Mouse (Mus musculus): ENCODE measurements around the gene Pld4. TPM values are rescaled to one million over a fixed set of nuclear protein-coding genes. Genes with fewer than 3 reads are reported as not detected.
A peak's percentile ranks its signal among the peaks of the same experiment; 100 is the strongest.

Gene Pld4
- polyA plus RNA-seq (2015; fragmentation: Nextera tagmentation; extraction: Ambion mirVana), result 12.2 and 13.0 TPM in 2 replicates

GRCm38 (mm10) chr12:112760154-112760926 is at the start of gene Pld4:
Gene Pld4 (plus strand): TSS chr12:112760655.
- no peak within 1 kb of the TSS for H3K4me2 ChIP-seq (ENCODE audit: low read depth, low read length)
- no peaks in the 10 kb centered on the region for H3K9me3 ChIP-seq (ENCODE audit: control insufficient read depth, low read length)
- no peak within 1 kb of the TSS for H3K9ac ChIP-seq (ENCODE audit: low read depth, low read length)
- WGBS, result 35% methylated on average over 4 of the region's 4 CpGs
- no peak for ATAC-seq
- no peaks in the 10 kb centered on the region for H3K27me3 ChIP-seq (replicated peaks; ENCODE audit: control insufficient read depth, insufficient read depth, low read length)
- no peak within 1 kb of the TSS for H3K27ac ChIP-seq (ENCODE audit: low read length)
- 0 out of 2 replicates have a peak within 1 kb of the TSS, but pooled peaks have one; percentile 16 for H3K4me3 ChIP-seq (ENCODE audit: low read length)
- no peaks in the 10 kb centered on the region for H3K4me1 ChIP-seq (ENCODE audit: control insufficient read depth, insufficient read depth, low read length)
- no peaks in the 10 kb centered on the region for H3K36me3 ChIP-seq (ENCODE audit: control insufficient read depth, insufficient read depth, low read length)

GRCm38 (mm10) chr12:112713984-112714383 is 46.5 kb upstream of the Pld4 start:
- Histone ChIP-seq H3K9me3 (ENCODE audit: control insufficient read depth, low read length) (0 out of 2 replicates have a peak, but pooled peaks cover 2% of the 10 kb centered on the region), H3K4me1 (ENCODE audit: control insufficient read depth, insufficient read depth, low read length) (peaks cover 3% of the 10 kb centered on the region; the same call in 1 of the 2 replicates), H3K4me2 (ENCODE audit: low read depth, low read length) (no peak overlapping the region), H3K9ac (ENCODE audit: low read depth, low read length) (0 out of 2 replicates have a peak overlapping the region, but pooled peaks have one; percentile 14), H3K27me3 (replicated peaks; ENCODE audit: control insufficient read depth, insufficient read depth, low read length) (no peaks in the 10 kb centered on the region), H3K27ac (ENCODE audit: low read length) (peak overlapping the region; percentile 41; the same call in 1 of the 2 replicates), H3K4me3 (ENCODE audit: low read length) (no peak overlapping the region), H3K36me3 (ENCODE audit: control insufficient read depth, insufficient read depth, low read length) (no peaks in the 10 kb centered on the region)
- WGBS, result 61% methylated on average over 3 of the region's 3 CpGs
- peak; percentile 30; the same call in 1 of the 2 replicates for ATAC-seq

GRCm38 (mm10) chr12:112717140-112717539 is 43.3 kb upstream of the Pld4 start:
- Histone ChIP-seq H3K4me1 (ENCODE audit: control insufficient read depth, insufficient read depth, low read length) (peaks cover 3% of the 10 kb centered on the region; the same call in 1 of the 2 replicates), H3K36me3 (ENCODE audit: control insufficient read depth, insufficient read depth, low read length) (no peaks in the 10 kb centered on the region), H3K9ac (ENCODE audit: low read depth, low read length) (no peak overlapping the region), H3K27me3 (replicated peaks; ENCODE audit: control insufficient read depth, insufficient read depth, low read length) (no peaks in the 10 kb centered on the region), H3K4me2 (ENCODE audit: low read depth, low read length) (no peak overlapping the region), H3K9me3 (ENCODE audit: control insufficient read depth, low read length) (no peaks in the 10 kb centered on the region), H3K27ac (ENCODE audit: low read length) (no peak overlapping the region), H3K4me3 (ENCODE audit: low read length) (no peak overlapping the region)
- 37% methylated on average over 7 of the region's 7 CpGs for WGBS
- no peak for ATAC-seq

GRCm38 (mm10) chr12:112718995-112719394 is 41.5 kb upstream of the Pld4 start:
- ATAC-seq, result no peak
- no peaks in the 10 kb centered on the region for H3K9me3 ChIP-seq (ENCODE audit: control insufficient read depth, low read length)
- 54% methylated on average over 5 of the region's 5 CpGs for WGBS
- no peaks in the 10 kb centered on the region for H3K27me3 ChIP-seq (replicated peaks; ENCODE audit: control insufficient read depth, insufficient read depth, low read length)
- no peak overlapping the region for H3K4me3 ChIP-seq (ENCODE audit: low read length)
- peaks cover 12% of the 10 kb centered on the region for H3K4me1 ChIP-seq (ENCODE audit: control insufficient read depth, insufficient read depth, low read length)
- no peaks in the 10 kb centered on the region for H3K36me3 ChIP-seq (ENCODE audit: control insufficient read depth, insufficient read depth, low read length)
- H3K4me2 ChIP-seq (ENCODE audit: low read depth, low read length), result no peak overlapping the region
- H3K9ac ChIP-seq (ENCODE audit: low read depth, low read length), result no peak overlapping the region
- no peak overlapping the region for H3K27ac ChIP-seq (ENCODE audit: low read length)

- ATAC-seq, result no peak
- no peaks in the 10 kb centered on the region for H3K36me3 ChIP-seq (ENCODE audit: control insufficient read depth, insufficient read depth, low read length)
- H3K27ac ChIP-seq (ENCODE audit: low read length), result peak within 1 kb of the TSS; percentile 89
- H3K4me1 ChIP-seq (ENCODE audit: control insufficient read depth, insufficient read depth, low read length), result peaks cover 12% of the 10 kb centered on the region
- peak within 1 kb of the TSS; percentile 85 for H3K9ac ChIP-seq (ENCODE audit: low read depth, low read length)
- no peaks in the 10 kb centered on the region for H3K27me3 ChIP-seq (replicated peaks; ENCODE audit: control insufficient read depth, insufficient read depth, low read length)
- peak within 1 kb of the TSS; percentile 90 for H3K4me2 ChIP-seq (ENCODE audit: low read depth, low read length)
- no peaks in the 10 kb centered on the region for H3K9me3 ChIP-seq (ENCODE audit: control insufficient read depth, low read length)
- WGBS, result 59% methylated on average over 6 of the region's 6 CpGs
- peak within 1 kb of the TSS; percentile 83 for H3K4me3 ChIP-seq (ENCODE audit: low read length)
Measured at GRCm38 (mm10) chr12:112720216-112720615, 40.2 kb upstream of the Pld4 start, which contains the start of gene Cep170b. Gene Cep170b (plus strand): TSS chr12:112720455.

- H3K4me2 ChIP-seq (ENCODE audit: low read depth, low read length), result peak overlapping the region; percentile 90
- no peak; the same call in 1 of the 2 replicates for ATAC-seq
- H3K9ac ChIP-seq (ENCODE audit: low read depth, low read length), result peak overlapping the region; percentile 85
- peak overlapping the region; percentile 83 for H3K4me3 ChIP-seq (ENCODE audit: low read length)
- H3K27me3 ChIP-seq (replicated peaks; ENCODE audit: control insufficient read depth, insufficient read depth, low read length), result no peaks in the 10 kb centered on the region
- peaks cover 14% of the 10 kb centered on the region for H3K4me1 ChIP-seq (ENCODE audit: control insufficient read depth, insufficient read depth, low read length)
- H3K36me3 ChIP-seq (ENCODE audit: control insufficient read depth, insufficient read depth, low read length), result no peaks in the 10 kb centered on the region
- WGBS, result 37% methylated on average over 12 of the region's 12 CpGs
- no peaks in the 10 kb centered on the region for H3K9me3 ChIP-seq (ENCODE audit: control insufficient read depth, low read length)
- H3K27ac ChIP-seq (ENCODE audit: low read length), result peak overlapping the region; percentile 89
Measured at GRCm38 (mm10) chr12:112720890-112721423, 39.5 kb upstream of the Pld4 start.

- H3K4me1 ChIP-seq (ENCODE audit: control insufficient read depth, insufficient read depth, low read length), result peaks cover 18% of the 10 kb centered on the region
- WGBS, result 3% methylated on average over 61 of the region's 69 CpGs
- peak overlapping the region; percentile 83 for H3K4me3 ChIP-seq (ENCODE audit: low read length)
- no peaks in the 10 kb centered on the region for H3K36me3 ChIP-seq (ENCODE audit: control insufficient read depth, insufficient read depth, low read length)
- ATAC-seq, result peak; percentile 79
- H3K27ac ChIP-seq (ENCODE audit: low read length), result peak overlapping the region; percentile 89
- H3K4me2 ChIP-seq (ENCODE audit: low read depth, low read length), result peak overlapping the region; percentile 90
- H3K27me3 ChIP-seq (replicated peaks; ENCODE audit: control insufficient read depth, insufficient read depth, low read length), result no peaks in the 10 kb centered on the region
- H3K9me3 ChIP-seq (ENCODE audit: control insufficient read depth, low read length), result no peaks in the 10 kb centered on the region
- peak overlapping the region; percentile 85 for H3K9ac ChIP-seq (ENCODE audit: low read depth, low read length)
Measured at GRCm38 (mm10) chr12:112721424-112722239, 38.8 kb upstream of the Pld4 start.

- ATAC-seq, result peak; percentile 61
- H3K4me2 ChIP-seq (ENCODE audit: low read depth, low read length), result peak overlapping the region; percentile 90
- H3K27me3 ChIP-seq (replicated peaks; ENCODE audit: control insufficient read depth, insufficient read depth, low read length), result no peaks in the 10 kb centered on the region
- no peaks in the 10 kb centered on the region for H3K36me3 ChIP-seq (ENCODE audit: control insufficient read depth, insufficient read depth, low read length)
- peak overlapping the region; percentile 83 for H3K4me3 ChIP-seq (ENCODE audit: low read length)
- H3K9me3 ChIP-seq (ENCODE audit: control insufficient read depth, low read length), result no peaks in the 10 kb centered on the region
- peak overlapping the region; percentile 88 for H3K27ac ChIP-seq (ENCODE audit: low read length)
- under 1% methylated on average over 63 of the region's 75 CpGs for WGBS
- H3K9ac ChIP-seq (ENCODE audit: low read depth, low read length), result peak overlapping the region; percentile 85
- H3K4me1 ChIP-seq (ENCODE audit: control insufficient read depth, insufficient read depth, low read length), result peaks cover 18% of the 10 kb centered on the region
Measured at GRCm38 (mm10) chr12:112722240-112723027, 38.0 kb upstream of the Pld4 start.
